Mouse (Mus musculus): ENCODE results near the gene Pcnx.

Gene Pcnx

GRCm38 (mm10) chr12:81856696-81857095, 3.1 kb upstream of the Pcnx start:
- DNase-seq: no peak

GRCm38 (mm10) chr12:81857251-81857650, 2.6 kb upstream of the Pcnx start:
- DNase-seq: no peak

GRCm38 (mm10) chr12:81857978-81858569, 1.7 kb upstream of the Pcnx start:
- DNase-seq: no peak

- DNase-seq: peak; percentile 65 to 76
Observed at GRCm38 (mm10) chr12:81860308-81861181, 722 bp downstream of the Pcnx start.

GRCm38 (mm10) chr12:81861199-81862085, 1.6 kb downstream of the Pcnx start:
- peak; percentile 18 to 34 for DNase-seq

GRCm38 (mm10) chr12:81862351-81862802, 2.6 kb downstream of the Pcnx start:
- DNase-seq: peak in 1 of 2 experiments; percentile 14

- DNase-seq: no peak
Observed at GRCm38 (mm10) chr12:81863949-81864348, 4.1 kb downstream of the Pcnx start.

- DNase-seq: no peak
Observed at GRCm38 (mm10) chr12:81865183-81865582, 5.4 kb downstream of the Pcnx start.

GRCm38 (mm10) chr12:81867316-81867715, 7.5 kb downstream of the Pcnx start:
- DNase-seq: no peak

GRCm38 (mm10) chr12:81869205-81869940, 9.6 kb downstream of the Pcnx start:
- DNase-seq: no peak

GRCm38 (mm10) chr12:81873345-81873744, 13.5 kb downstream of the Pcnx start:
- DNase-seq: no peak

- DNase-seq: no peak
Observed at GRCm38 (mm10) chr12:81880161-81880560, 20.3 kb downstream of the Pcnx start.

GRCm38 (mm10) chr12:81883255-81884106, 23.7 kb downstream of the Pcnx start:
- DNase-seq: no peak

GRCm38 (mm10) chr12:81884107-81884398, 24.2 kb downstream of the Pcnx start:
- no peak for DNase-seq

- DNase-seq: no peak
Observed at GRCm38 (mm10) chr12:81884983-81885382, 25.2 kb downstream of the Pcnx start.

GRCm38 (mm10) chr12:81885982-81886381, 26.2 kb downstream of the Pcnx start:
- DNase-seq: no peak

- DNase-seq: no peak
Observed at GRCm38 (mm10) chr12:81888954-81889353, 29.1 kb downstream of the Pcnx start.

GRCm38 (mm10) chr12:81891946-81892345, 32.1 kb downstream of the Pcnx start:
- no peak for DNase-seq

- no peak for DNase-seq
Observed at GRCm38 (mm10) chr12:81894311-81894710, 34.5 kb downstream of the Pcnx start.

GRCm38 (mm10) chr12:81895986-81896385, 36.2 kb downstream of the Pcnx start:
- DNase-seq: no peak

GRCm38 (mm10) chr12:81904456-81904855, 44.6 kb downstream of the Pcnx start:
- no peak for DNase-seq

GRCm38 (mm10) chr12:81905865-81906264, 46.0 kb downstream of the Pcnx start:
- DNase-seq: no peak
